Mouse (Mus musculus): ENCODE measurements around the gene Psmc4. TPM values are rescaled to one million over a fixed set of nuclear protein-coding genes. Genes with fewer than 3 reads are reported as not detected.

Gene Psmc4
- polyA plus RNA-seq, 1 experiment from 2014 or later: 173 TPM

GRCm38 (mm10) chr7:28070531-28071298 is 20.8 kb upstream of the Psmc4 start, which contains the start of gene Fcgbp:
TSS of gene Fcgbp (plus strand) at chr7:28071236.
- ATAC-seq (ENCODE audit: low FRiP score, low TSS enrichment): peak; percentile 72
- Histone ChIP-seq H3K27me3 (ENCODE audit: control insufficient read depth, insufficient read depth, low read length) (no peaks in the 10 kb centered on the region), H3K9me3 (ENCODE audit: control insufficient read depth, low read length) (no peaks in the 10 kb centered on the region), H3K27ac (replicated peaks) (no peak within 1 kb of the TSS), H3K4me3 (ENCODE audit: low read depth, low read length) (no peak within 1 kb of the TSS), H3K9ac (ENCODE audit: low read length) (no peak within 1 kb of the TSS), H3K4me2 (replicated peaks; ENCODE audit: low read depth) (no peak within 1 kb of the TSS), H3K36me3 (ENCODE audit: control insufficient read depth, insufficient read depth, low read length) (no peaks in the 10 kb centered on the region), H3K4me1 (replicated peaks; ENCODE audit: control insufficient read depth, insufficient read depth) (no peaks in the 10 kb centered on the region)
- TF ChIP-seq CTCF (IDR thresholded peaks at IDR 0.05; ENCODE audit: low read depth) (no peak), EP300 (optimal IDR thresholded peaks at IDR 0.05) (no peak)
- whole genome bisulfite sequencing: 67% methylated on average over 21 of the region's 21 CpGs
- DNase-seq (ENCODE audit: low spot score): peak; percentile 76

GRCm38 (mm10) chr7:28069546-28070172 is 19.8 kb upstream of the Psmc4 start:
- no peak overlapping the region for H3K27ac ChIP-seq (replicated peaks)

GRCm38 (mm10) chr7:28068661-28069060 is 18.8 kb upstream of the Psmc4 start:
- no peak overlapping the region for H3K4me3 ChIP-seq (ENCODE audit: low read depth, low read length)
- no peak overlapping the region for H3K27ac ChIP-seq (replicated peaks)
- H3K9me3 ChIP-seq (ENCODE audit: control insufficient read depth, low read length): no peaks in the 10 kb centered on the region
- TF ChIP-seq CTCF (IDR thresholded peaks at IDR 0.05; ENCODE audit: low read depth) (no peak), EP300 (optimal IDR thresholded peaks at IDR 0.05) (no peak)
- H3K4me1 ChIP-seq (replicated peaks; ENCODE audit: control insufficient read depth, insufficient read depth): no peaks in the 10 kb centered on the region
- H3K4me2 ChIP-seq (replicated peaks; ENCODE audit: low read depth): no peak overlapping the region
- no peaks in the 10 kb centered on the region for H3K36me3 ChIP-seq (ENCODE audit: control insufficient read depth, insufficient read depth, low read length)
- no peak for DNase-seq (ENCODE audit: low spot score)
- no peaks in the 10 kb centered on the region for H3K27me3 ChIP-seq (ENCODE audit: control insufficient read depth, insufficient read depth, low read length)
- 66% methylated on average over 3 of the region's 3 CpGs for WGBS
- ATAC-seq (ENCODE audit: low FRiP score, low TSS enrichment): no peak
- no peak overlapping the region for H3K9ac ChIP-seq (ENCODE audit: low read length)

More at GRCm38 (mm10) chr7:28069546-28070172, 19.8 kb upstream of the Psmc4 start:
- DNase-seq (ENCODE audit: low spot score): no peak
- TF ChIP-seq EP300 (optimal IDR thresholded peaks at IDR 0.05) (no peak), CTCF (IDR thresholded peaks at IDR 0.05; ENCODE audit: low read depth) (no peak)
- no peak overlapping the region for H3K9ac ChIP-seq (ENCODE audit: low read length)
- WGBS: 38% methylated on average over 3 of the region's 3 CpGs
- H3K4me1 ChIP-seq (replicated peaks; ENCODE audit: control insufficient read depth, insufficient read depth): no peaks in the 10 kb centered on the region
- H3K4me3 ChIP-seq (ENCODE audit: low read depth, low read length): no peak overlapping the region
- no peaks in the 10 kb centered on the region for H3K27me3 ChIP-seq (ENCODE audit: control insufficient read depth, insufficient read depth, low read length)
- no peaks in the 10 kb centered on the region for H3K9me3 ChIP-seq (ENCODE audit: control insufficient read depth, low read length)
- peak; percentile 58; the same call in 1 of the 2 replicates for ATAC-seq (ENCODE audit: low FRiP score, low TSS enrichment)
- H3K36me3 ChIP-seq (ENCODE audit: control insufficient read depth, insufficient read depth, low read length): no peaks in the 10 kb centered on the region
- H3K4me2 ChIP-seq (replicated peaks; ENCODE audit: low read depth): no peak overlapping the region

- ATAC-seq (ENCODE audit: low FRiP score, low TSS enrichment) (no peak), DNase-seq (ENCODE audit: low spot score) (no peak)
- Histone ChIP-seq H3K9ac (ENCODE audit: low read length) (no peak overlapping the region), H3K4me2 (replicated peaks; ENCODE audit: low read depth) (no peak overlapping the region), H3K9me3 (ENCODE audit: control insufficient read depth, low read length) (no peaks in the 10 kb centered on the region), H3K4me3 (ENCODE audit: low read depth, low read length) (no peak overlapping the region), H3K27ac (replicated peaks) (no peak overlapping the region), H3K27me3 (ENCODE audit: control insufficient read depth, insufficient read depth, low read length) (no peaks in the 10 kb centered on the region), H3K36me3 (ENCODE audit: control insufficient read depth, insufficient read depth, low read length) (no peaks in the 10 kb centered on the region), H3K4me1 (replicated peaks; ENCODE audit: control insufficient read depth, insufficient read depth) (no peaks in the 10 kb centered on the region)
- TF ChIP-seq CTCF (IDR thresholded peaks at IDR 0.05; ENCODE audit: low read depth) (no peak), EP300 (optimal IDR thresholded peaks at IDR 0.05) (no peak)
- whole genome bisulfite sequencing: 94% methylated on average over 1 of the region's 1 CpGs
Measured at GRCm38 (mm10) chr7:28059972-28060371, 10.1 kb upstream of the Psmc4 start.

GRCm38 (mm10) chr7:28053046-28053930 is 3.4 kb upstream of the Psmc4 start:
- peak overlapping the region; percentile 35; the same call in 1 of the 2 replicates for H3K27ac ChIP-seq (replicated peaks)
- H3K4me3 ChIP-seq (ENCODE audit: low read depth, low read length): no peak overlapping the region
- H3K36me3 ChIP-seq (ENCODE audit: control insufficient read depth, insufficient read depth, low read length): peaks cover 2% of the 10 kb centered on the region; the same call in 1 of the 2 replicates
- DNase-seq (ENCODE audit: low spot score) (no peak), ATAC-seq (ENCODE audit: low FRiP score, low TSS enrichment) (no peak)
- WGBS: 67% methylated on average over 6 of the region's 6 CpGs
- H3K4me2 ChIP-seq (replicated peaks; ENCODE audit: low read depth): no peak overlapping the region
- no peak for TF ChIP-seq EP300 (optimal IDR thresholded peaks at IDR 0.05)
- TF ChIP-seq CTCF (IDR thresholded peaks at IDR 0.05; ENCODE audit: low read depth): no peak
- no peak overlapping the region for H3K9ac ChIP-seq (ENCODE audit: low read length)
- H3K4me1 ChIP-seq (replicated peaks; ENCODE audit: control insufficient read depth, insufficient read depth): no peaks in the 10 kb centered on the region
- no peaks in the 10 kb centered on the region for H3K27me3 ChIP-seq (ENCODE audit: control insufficient read depth, insufficient read depth, low read length)
- H3K9me3 ChIP-seq (ENCODE audit: control insufficient read depth, low read length): no peaks in the 10 kb centered on the region

All from stomach, postnatal 0 days (tissue).